Mouse (Mus musculus) midbrain, embryonic 14.5 days (tissue): Measurements from ENCODE around the gene Lbh. TPM values are rescaled to one million over a fixed set of nuclear protein-coding genes. Genes with fewer than 3 reads are reported as not detected.

Experiments used
- ATAC-seq: fragments of 200-750 bp; cut with Nextera tagmentation; 2 replicates; pipeline ENCODE4 v1.8.0; 2017; ENCODE audit warnings: moderate number of reproducible peaks, moderate library complexity; ENCODE audit not compliant: low FRiP score, low TSS enrichment
- DNase-seq: peaks from one replicate; pipeline ENCODE4 v3.0.0-alpha.2; 2015
- H3K27ac ChIP-seq: fragments of 300-500 bp; sonication (generic); replicated peaks from 2 replicates; pipeline ENCODE4 v1.5.1; 2014; ENCODE audit warnings: mild to moderate bottlenecking, low read depth, low read length, moderate library complexity
- H3K27me3 ChIP-seq: fragments of 300-500 bp; sonication (generic); 2 replicates; pipeline ENCODE4 v1.6.1; 2014; ENCODE audit warnings: low read length, control low read depth, mixed read lengths; ENCODE audit not compliant: control insufficient read depth, insufficient read depth
- H3K36me3 ChIP-seq: fragments of 300-500 bp; sonication (generic); 2 replicates; pipeline ENCODE4 v1.6.1; 2014; ENCODE audit warnings: low read length, control low read depth; ENCODE audit not compliant: control insufficient read depth, insufficient read depth
- H3K4me1 ChIP-seq: fragments of 300-500 bp; sonication (generic); 2 replicates; pipeline ENCODE4 v1.6.1; 2014; ENCODE audit warnings: mild to moderate bottlenecking, antibody characterized with exemption, low read length, control low read depth; ENCODE audit not compliant: control insufficient read depth, insufficient read depth
- H3K4me2 ChIP-seq: fragments of 300-500 bp; sonication (generic); 2 replicates; pipeline ENCODE4 v1.6.1; 2014; ENCODE audit warnings: mild to moderate bottlenecking, low read length, moderate library complexity
- H3K4me3 ChIP-seq: fragments of 300-500 bp; sonication (generic); replicated peaks from 2 replicates; pipeline ENCODE4 v1.5.1; 2014; ENCODE audit warnings: low read depth, low read length
- H3K9ac ChIP-seq: fragments of 300-500 bp; sonication (generic); replicated peaks from 2 replicates; pipeline ENCODE4 v1.6.1; 2014; ENCODE audit warnings: mild to moderate bottlenecking, low read length, moderate library complexity
- H3K9me3 ChIP-seq: fragments of 300-500 bp; sonication (generic); 2 replicates; pipeline ENCODE4 v1.6.1; 2016; ENCODE audit warnings: low read length, control low read depth, mixed read lengths; ENCODE audit not compliant: control insufficient read depth
- WGBS: fragments of 180-500 bp; shearing (Covaris S2); extraction: QIAGEN DNeasy Blood & Tissue Kit; methylation state at CpG from one replicate; pipeline ENCODE4 v1.1.7; 2014; 5-methylcytosine and 5-hydroxymethylcytosine counted together
- polyA plus RNA-seq: library from polyadenylated mRNA; unstranded; fragments of >200 nt; fragmentation: Nextera tagmentation; extraction: Ambion mirVana; gene quantifications from 2 replicates; pipeline ENCODE4 v1.2.1, GENCODE M21; 2014

The Lbh gene
- polyA plus RNA-seq, 1 experiment from 2014 or later, result 8.9 TPM

GRCm38 (mm10) chr17:72966091-72966531, 48.0 kb downstream of the Lbh start:
- no peak overlapping the region for H3K4me2 ChIP-seq
- no peaks in the 10 kb centered on the region for H3K9me3 ChIP-seq
- no peak for DNase-seq
- no peaks in the 10 kb centered on the region for H3K27me3 ChIP-seq
- no peaks in the 10 kb centered on the region for H3K36me3 ChIP-seq
- H3K4me3 ChIP-seq, result no peak overlapping the region
- no peaks in the 10 kb centered on the region for H3K4me1 ChIP-seq
- 63% methylated on average over 5 of the region's 5 CpGs for WGBS
- no peak for ATAC-seq
- no peak overlapping the region for H3K27ac ChIP-seq
- H3K9ac ChIP-seq, result no peak overlapping the region

- Histone ChIP-seq H3K4me1 (no peaks in the 10 kb centered on the region), H3K9me3 (no peaks in the 10 kb centered on the region), H3K36me3 (no peaks in the 10 kb centered on the region), H3K27ac (no peak overlapping the region), H3K27me3 (no peaks in the 10 kb centered on the region), H3K9ac (no peak overlapping the region), H3K4me2 (no peak overlapping the region), H3K4me3 (no peak overlapping the region)
- DNase-seq, result no peak
- 58% methylated on average over 3 of the region's 3 CpGs for whole genome bisulfite sequencing
- ATAC-seq, result no peak
These were observed 48.8 kb downstream of the Lbh start for GRCm38 (mm10) chr17:72966878-72967277.

- Histone ChIP-seq H3K27ac (no peak overlapping the region), H3K4me2 (no peak overlapping the region), H3K4me3 (no peak overlapping the region), H3K9ac (no peak overlapping the region), H3K4me1 (no peaks in the 10 kb centered on the region), H3K27me3 (no peaks in the 10 kb centered on the region), H3K9me3 (no peaks in the 10 kb centered on the region), H3K36me3 (no peaks in the 10 kb centered on the region)
- WGBS, result 85% methylated on average over 6 of the region's 6 CpGs
- ATAC-seq (no peak), DNase-seq (peak; percentile 6)
These were observed 49.5 kb downstream of the Lbh start for GRCm38 (mm10) chr17:72967371-72968175.

- Histone ChIP-seq H3K27me3 (no peaks in the 10 kb centered on the region), H3K4me1 (no peaks in the 10 kb centered on the region), H3K9me3 (no peaks in the 10 kb centered on the region), H3K36me3 (no peaks in the 10 kb centered on the region), H3K9ac (no peak overlapping the region), H3K27ac (no peak overlapping the region), H3K4me3 (no peak overlapping the region), H3K4me2 (no peak overlapping the region)
- ATAC-seq (no peak), DNase-seq (no peak)
- WGBS, result 73% methylated on average over 4 of the region's 4 CpGs
These were observed 50.6 kb downstream of the Lbh start for GRCm38 (mm10) chr17:72968666-72969065.

GRCm38 (mm10) chr17:72970631-72971161, 52.6 kb downstream of the Lbh start:
- DNase-seq (no peak), ATAC-seq (no peak)
- Histone ChIP-seq H3K27ac (no peak overlapping the region), H3K4me3 (no peak overlapping the region), H3K27me3 (no peaks in the 10 kb centered on the region), H3K4me1 (no peaks in the 10 kb centered on the region), H3K9ac (no peak overlapping the region), H3K4me2 (no peak overlapping the region), H3K36me3 (no peaks in the 10 kb centered on the region), H3K9me3 (no peaks in the 10 kb centered on the region)
- WGBS, result 87% methylated on average over 7 of the region's 7 CpGs

- no peak overlapping the region for H3K9ac ChIP-seq
- ATAC-seq (no peak), DNase-seq (no peak)
- H3K4me3 ChIP-seq, result no peak overlapping the region
- H3K4me2 ChIP-seq, result no peak overlapping the region
- no peak overlapping the region for H3K27ac ChIP-seq
- H3K36me3 ChIP-seq, result no peaks in the 10 kb centered on the region
- 94% methylated on average over 5 of the region's 5 CpGs for WGBS
- H3K27me3 ChIP-seq, result no peaks in the 10 kb centered on the region
- H3K4me1 ChIP-seq, result no peaks in the 10 kb centered on the region
- no peaks in the 10 kb centered on the region for H3K9me3 ChIP-seq
These were observed 54.9 kb downstream of the Lbh start for GRCm38 (mm10) chr17:72973041-72973440.

GRCm38 (mm10) chr17:72976258-72977231, 58.4 kb downstream of the Lbh start:
- Histone ChIP-seq H3K9me3 (no peaks in the 10 kb centered on the region), H3K9ac (no peak overlapping the region), H3K4me2 (no peak overlapping the region), H3K4me3 (no peak overlapping the region), H3K27ac (no peak overlapping the region), H3K27me3 (no peaks in the 10 kb centered on the region), H3K4me1 (no peaks in the 10 kb centered on the region), H3K36me3 (no peaks in the 10 kb centered on the region)
- ATAC-seq (no peak), DNase-seq (no peak)
- 86% methylated on average over 11 of the region's 11 CpGs for WGBS

- ATAC-seq, result no peak
- no peak for DNase-seq
- WGBS, result 97% methylated on average over 1 of the region's 1 CpGs
These were observed 59.5 kb downstream of the Lbh start for GRCm38 (mm10) chr17:72977616-72978015.

More at GRCm38 (mm10) chr17:72977616-72978015, 59.5 kb downstream of the Lbh start:
- no peaks in the 10 kb centered on the region for H3K27me3 ChIP-seq
- no peak overlapping the region for H3K9ac ChIP-seq
- no peak overlapping the region for H3K4me3 ChIP-seq
- no peaks in the 10 kb centered on the region for H3K4me1 ChIP-seq
- no peak overlapping the region for H3K4me2 ChIP-seq
- no peak overlapping the region for H3K27ac ChIP-seq
- no peaks in the 10 kb centered on the region for H3K36me3 ChIP-seq
- no peaks in the 10 kb centered on the region for H3K9me3 ChIP-seq
